Mouse (Mus musculus) testis, adult 2 months (tissue): ENCODE data around the gene Slc39a11. TPM values are rescaled to one million over a fixed set of nuclear protein-coding genes. Genes with fewer than 3 reads are reported as not detected.
A peak's percentile ranks its signal among the peaks of the same experiment; 100 is the strongest.

Experiments
- H3K27ac ChIP-seq: fragments of 200-500 bp; 2 replicates; pipeline ENCODE4 v1.5.1; 2012; ENCODE audit warnings: low read depth, low read length; ENCODE audit not compliant: control insufficient read depth, insufficient read depth
- H3K27me3 ChIP-seq: fragments of 200-500 bp; 2 replicates; pipeline ENCODE4 v1.6.1; 2012; ENCODE audit warnings: mild to moderate bottlenecking, low read length, moderate library complexity; ENCODE audit not compliant: control insufficient read depth, insufficient read depth
- H3K36me3 ChIP-seq: fragments of 200-500 bp; 2 replicates; pipeline ENCODE4 v1.6.1; 2012; ENCODE audit warnings: mild to moderate bottlenecking, low read length; ENCODE audit not compliant: control insufficient read depth, insufficient read depth
- H3K4me1 ChIP-seq: fragments of 200-500 bp; 2 replicates; pipeline ENCODE4 v1.6.1; 2012; ENCODE audit warnings: low read length; ENCODE audit not compliant: control insufficient read depth, insufficient read depth
- H3K4me3 ChIP-seq: fragments of 200-500 bp; 2 replicates; pipeline ENCODE4 v1.5.1; 2012; ENCODE audit warnings: low read depth, mild to moderate bottlenecking, low read length, moderate library complexity, mixed read lengths; ENCODE audit not compliant: control insufficient read depth
- CTCF ChIP-seq: fragments of 200-500 bp; IDR thresholded peaks from 2 replicates; pipeline ENCODE4 v1.5.1; 2012; ENCODE audit warnings: low read depth, mild to moderate bottlenecking, inconsistent platforms, low read length, moderate library complexity; ENCODE audit not compliant: control insufficient read depth, insufficient read depth, insufficient replicate concordance
- POLR2A ChIP-seq: fragments of 200-500 bp; IDR thresholded peaks from 2 replicates; pipeline ENCODE4 v1.6.1; 2012; ENCODE audit warnings: low read depth, mild to moderate bottlenecking, inconsistent platforms, low read length, moderate library complexity; ENCODE audit not compliant: control insufficient read depth
- polyA plus RNA-seq: library from polyadenylated mRNA; depleted of rRNA; stranded (reverse); fragments of >200 nt; gene quantifications from 2 replicates; pipeline ENCODE4 v1.2.3, GENCODE M21; 2012

Slc39a11 gene
- polyA plus RNA-seq, 1 experiment: 8.9 TPM

DNA sequence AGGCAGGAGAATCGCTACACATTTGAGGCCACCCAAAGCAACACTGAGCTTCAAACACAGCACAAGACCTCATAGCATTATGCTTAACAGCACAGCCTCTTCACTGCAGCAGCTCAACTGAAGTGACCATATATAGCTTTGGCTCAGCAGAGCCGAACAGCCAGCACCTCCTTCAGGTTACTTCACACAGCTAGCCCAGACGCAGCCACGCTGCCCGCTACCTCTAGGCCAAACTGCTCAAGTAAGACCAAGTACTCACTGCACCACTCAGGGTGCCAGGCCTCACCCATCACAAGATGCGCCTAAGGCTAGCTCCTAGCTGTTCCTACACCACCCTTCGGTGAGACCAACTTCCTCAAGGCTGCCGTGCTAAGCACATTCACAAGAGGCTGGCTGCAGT lies 28.5 kb upstream of the Slc39a11 start:
- Histone ChIP-seq H3K36me3 (peaks cover 5% of the 10 kb centered on the region), H3K27ac (peak overlapping the region; percentile 17; the same call in 1 of the 2 replicates), H3K4me1 (peaks cover 4% of the 10 kb centered on the region), H3K4me3 (0 out of 2 replicates have a peak overlapping the region, but pooled peaks have one; percentile 4), H3K27me3 (no peaks in the 10 kb centered on the region)
- TF ChIP-seq POLR2A: no peak
- no peak for TF ChIP-seq CTCF

DNA sequence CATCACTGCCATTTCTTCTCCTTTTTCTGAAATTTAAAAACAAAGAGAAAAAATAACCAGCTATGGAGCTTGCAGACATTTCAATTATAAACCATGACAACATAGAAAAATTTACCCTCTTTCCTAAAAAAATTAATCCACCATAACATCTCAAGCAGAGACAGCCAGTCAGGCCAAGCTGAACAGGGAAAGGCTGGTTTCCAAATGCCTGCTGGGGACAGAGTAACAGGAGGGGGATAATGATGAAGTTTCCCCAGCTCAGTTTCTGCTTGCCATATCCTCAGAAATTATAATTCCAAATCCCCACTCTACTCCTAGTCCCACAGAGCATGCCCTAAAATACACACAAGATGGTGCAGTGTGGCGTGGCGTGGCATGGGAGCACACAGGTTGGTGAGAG lies 27.5 kb upstream of the Slc39a11 start:
- peaks cover 5% of the 10 kb centered on the region for H3K36me3 ChIP-seq
- peaks cover 2% of the 10 kb centered on the region; the same call in 1 of the 2 replicates for H3K4me1 ChIP-seq
- TF ChIP-seq CTCF (no peak), POLR2A (no peak)
- no peaks in the 10 kb centered on the region for H3K27me3 ChIP-seq
- H3K27ac ChIP-seq: no peak overlapping the region
- H3K4me3 ChIP-seq: no peak overlapping the region

GRCm38 (mm10) chr11:113676847-113677246 lies 27.0 kb upstream of the Slc39a11 start:
- Histone ChIP-seq H3K4me1 (peaks cover 2% of the 10 kb centered on the region; the same call in 1 of the 2 replicates), H3K27ac (no peak overlapping the region), H3K4me3 (no peak overlapping the region), H3K36me3 (peaks cover 5% of the 10 kb centered on the region), H3K27me3 (no peaks in the 10 kb centered on the region)
- TF ChIP-seq POLR2A: no peak
- no peak for TF ChIP-seq CTCF

DNA sequence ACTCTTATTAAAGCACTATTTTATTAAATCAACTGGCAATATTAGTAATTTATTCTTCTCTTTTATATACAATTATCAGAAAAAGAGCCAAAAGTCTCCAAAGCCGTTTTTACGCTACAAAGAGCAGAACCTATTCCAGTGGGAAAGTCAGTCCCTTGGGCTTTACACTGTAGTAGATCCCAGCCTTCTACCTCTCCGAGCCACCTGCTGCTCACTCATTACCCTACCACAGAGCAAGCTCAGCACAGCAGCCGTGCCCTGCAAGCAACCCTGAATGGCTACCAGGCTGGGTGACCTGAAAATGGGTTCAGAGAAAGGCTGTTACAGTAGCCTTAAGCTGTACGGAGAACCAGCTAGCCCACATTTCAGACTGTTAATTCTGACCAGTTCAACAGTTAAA lies 24.7 kb upstream of the Slc39a11 start:
- Histone ChIP-seq H3K4me1 (peaks cover 2% of the 10 kb centered on the region; the same call in 1 of the 2 replicates), H3K27me3 (no peaks in the 10 kb centered on the region), H3K4me3 (no peak overlapping the region), H3K27ac (no peak overlapping the region), H3K36me3 (peaks cover 5% of the 10 kb centered on the region)
- TF ChIP-seq CTCF (no peak), POLR2A (no peak)

DNA sequence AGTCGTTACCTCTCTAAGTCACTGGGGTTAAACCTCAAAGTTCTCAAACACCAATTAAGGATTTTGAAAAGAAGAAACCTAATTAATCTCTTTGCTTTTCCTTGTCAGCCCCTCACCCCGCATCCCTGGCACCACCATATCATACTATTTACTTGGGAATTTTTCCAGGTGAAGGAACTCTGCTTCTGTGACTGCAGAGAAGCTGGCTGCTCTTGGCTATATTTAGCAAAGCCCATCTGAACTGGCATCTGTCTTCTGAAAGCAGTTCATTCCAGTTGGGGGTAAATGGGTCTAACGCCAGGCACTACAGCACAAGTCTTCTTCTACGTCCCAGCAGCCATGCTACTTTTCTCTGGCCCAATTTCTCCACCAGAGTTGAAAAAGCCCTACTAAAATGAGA lies 23.7 kb upstream of the Slc39a11 start:
- Histone ChIP-seq H3K27me3 (no peaks in the 10 kb centered on the region), H3K27ac (no peak overlapping the region), H3K4me1 (peaks cover 2% of the 10 kb centered on the region; the same call in 1 of the 2 replicates), H3K36me3 (peaks cover 5% of the 10 kb centered on the region), H3K4me3 (no peak overlapping the region)
- TF ChIP-seq POLR2A: no peak
- no peak for TF ChIP-seq CTCF

DNA sequence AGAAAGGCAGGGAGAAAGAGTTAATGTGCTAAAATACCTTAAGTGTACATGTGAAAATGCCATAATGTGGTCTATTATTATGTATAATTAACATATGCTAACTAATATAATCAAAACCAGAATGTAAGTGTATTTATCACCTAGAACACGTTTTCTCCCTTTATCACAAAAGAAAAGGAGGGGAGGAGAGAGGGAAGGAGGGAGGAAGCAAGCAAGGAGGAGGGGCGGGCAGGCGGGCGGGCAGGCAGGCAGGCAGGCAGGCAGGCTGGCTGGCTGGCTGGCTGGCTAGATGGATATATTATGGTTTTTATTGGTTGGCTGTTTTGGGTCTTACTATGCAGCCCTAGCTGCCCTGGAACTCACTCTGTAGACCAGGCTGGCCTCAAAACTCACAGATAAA lies 19.8 kb upstream of the Slc39a11 start:
- H3K4me1 ChIP-seq: peaks cover 3% of the 10 kb centered on the region
- no peak for TF ChIP-seq POLR2A
- no peak for TF ChIP-seq CTCF
- H3K36me3 ChIP-seq: peaks cover 5% of the 10 kb centered on the region
- no peak overlapping the region for H3K4me3 ChIP-seq
- no peaks in the 10 kb centered on the region for H3K27me3 ChIP-seq
- H3K27ac ChIP-seq: no peak overlapping the region

- Histone ChIP-seq H3K4me1 (peaks cover 3% of the 10 kb centered on the region), H3K4me3 (no peak overlapping the region), H3K27me3 (no peaks in the 10 kb centered on the region), H3K36me3 (peaks cover 4% of the 10 kb centered on the region), H3K27ac (no peak overlapping the region)
- no peak for TF ChIP-seq POLR2A
- no peak for TF ChIP-seq CTCF
Observed at GRCm38 (mm10) chr11:113668857-113669256, 19.0 kb upstream of the Slc39a11 start.

DNA sequence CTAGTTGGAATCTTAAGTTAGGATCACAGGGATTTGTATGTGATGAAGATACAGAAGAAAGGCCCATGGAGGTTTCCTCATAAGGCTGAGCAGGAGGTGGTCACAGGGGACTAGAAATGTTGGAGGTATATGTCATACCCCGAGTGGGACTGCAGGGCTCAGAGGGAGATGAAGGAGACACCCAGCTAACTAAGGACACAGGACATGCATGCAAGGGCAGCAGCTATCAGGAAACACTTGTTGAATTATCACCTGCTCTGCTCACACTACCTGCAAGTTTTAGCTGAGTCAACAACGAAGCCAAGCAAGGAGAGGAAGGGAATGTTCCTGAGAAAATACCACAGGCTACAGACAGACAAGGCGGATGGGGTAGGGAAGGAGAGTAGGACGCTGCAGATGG lies 17.8 kb upstream of the Slc39a11 start:
- H3K36me3 ChIP-seq: peaks cover 4% of the 10 kb centered on the region
- no peak for TF ChIP-seq POLR2A
- no peak for TF ChIP-seq CTCF
- H3K4me3 ChIP-seq: no peak overlapping the region
- H3K27ac ChIP-seq: no peak overlapping the region
- H3K4me1 ChIP-seq: peaks cover 3% of the 10 kb centered on the region
- no peaks in the 10 kb centered on the region for H3K27me3 ChIP-seq
